18 mouse cellular contexts compared by ENCODE assay signal in the genomic region with DNA sequence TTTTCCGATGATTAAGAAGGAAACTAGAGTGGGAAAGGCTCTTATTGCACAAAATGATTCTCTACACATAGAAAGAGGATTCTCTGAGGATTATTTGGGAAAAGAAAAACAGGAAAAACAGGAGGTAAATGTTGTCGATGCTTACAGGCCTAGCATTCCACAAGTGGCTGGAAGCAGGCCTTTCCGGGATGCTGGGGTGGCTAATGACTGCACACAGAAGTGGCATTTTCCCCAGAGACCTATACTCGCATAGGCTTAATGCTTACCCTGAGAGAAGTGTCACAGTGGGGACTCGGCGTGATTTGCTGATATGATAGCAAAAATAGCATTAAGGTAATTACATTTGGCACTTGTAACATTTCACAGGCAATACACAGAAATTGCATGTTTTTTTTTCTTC.
"Had no signal": no experiment of that assay in that cellular context is flagged by ENCODE, and none has a peak within 500 bp of the region (broad histone marks: within the 10 kb centered on the region; RNA-seq: fewer than 3 reads in every experiment).

No protein-coding gene starts in this region.

- ATAC-seq: midbrain, embryonic 13.5 days; midbrain, embryonic 16.5 days had no signal

- H3K9me3 ChIP-seq: midbrain, embryonic 10.5 days; midbrain, embryonic 13.5 days; neural tube, embryonic 13.5 days; neural tube, embryonic 15.5 days had no signal

- H3K4me2 ChIP-seq: lung, embryonic 14.5 days; midbrain, embryonic 13.5 days; neural tube, embryonic 13.5 days; neural tube, embryonic 15.5 days had no signal

- H3K36me3 ChIP-seq: midbrain, embryonic 10.5 days; midbrain, embryonic 13.5 days; neural tube, embryonic 13.5 days; neural tube, embryonic 15.5 days had no signal

- H3K4me3 ChIP-seq: midbrain, embryonic 10.5 days; midbrain, embryonic 13.5 days; myocyte; neural tube, embryonic 13.5 days; neural tube, embryonic 15.5 days had no signal

- DNase-seq: lung, adult 18-20 months; lung, embryonic 14.5 days; lung, postnatal 10 days; lung, postnatal 4 days; retina, postnatal 1 day; right cerebral cortex, adult 18-20 months; right cerebral cortex, postnatal 25 days; right cerebral cortex, postnatal 4 days; spleen, adult 18-20 months; thymus, adult 18-20 months; thymus, postnatal 14 days; thymus, postnatal 36 days had no signal

- H3K9ac ChIP-seq: lung, embryonic 14.5 days; midbrain, embryonic 13.5 days; neural tube, embryonic 13.5 days; neural tube, embryonic 15.5 days had no signal

- H3K27ac ChIP-seq: midbrain, embryonic 10.5 days; midbrain, embryonic 13.5 days; neural tube, embryonic 13.5 days; neural tube, embryonic 15.5 days had no signal

- H3K4me1 ChIP-seq: neural tube, embryonic 13.5 days had no signal
